Mouse (Mus musculus): ENCODE data around the gene Adora2b. TPM values are rescaled to one million over a fixed set of nuclear protein-coding genes. Genes with fewer than 3 reads are reported as not detected.
"Not testable (repeated sequence)": the region's sequence is repeated elsewhere in the genome, so short reads cannot be mapped to it uniquely, and the experiment has no call there.

Adora2b gene
- total RNA-seq, 2 experiments from 2014 or later = 0.46 to 1.2 TPM

- DNase-seq = no peak
- intact Hi-C loops (cut with DNase I) = no loop called here
These were observed 10.4 kb downstream of the Adora2b start for GRCm38 (mm10) chr11:62259214-62259613.

- DNase-seq = no peak
- intact Hi-C loops (cut with DNase I) = no loop called here
These were observed 14.8 kb downstream of the Adora2b start for GRCm38 (mm10) chr11:62263599-62263998.

GRCm38 (mm10) chr11:62264018-62264417, 15.2 kb downstream of the Adora2b start:
- intact Hi-C loops (cut with DNase I) = no loop called here
- DNase-seq = no peak

GRCm38 (mm10) chr11:62265642-62266041, 16.9 kb downstream of the Adora2b start:
- intact Hi-C loops (cut with DNase I) = no loop called here
- DNase-seq = no peak

- intact Hi-C loops (cut with DNase I) = no loop called here
- no peak for DNase-seq
These were observed 17.9 kb downstream of the Adora2b start for GRCm38 (mm10) chr11:62266466-62267214.

- DNase-seq = no peak
- intact Hi-C loops (cut with DNase I) = no loop called here
These were observed 19.6 kb downstream of the Adora2b start for GRCm38 (mm10) chr11:62268381-62268780.

- no peak for DNase-seq
- intact Hi-C loops (cut with DNase I) = no loop called here
These were observed 20.3 kb downstream of the Adora2b start for GRCm38 (mm10) chr11:62269097-62269496.

- intact Hi-C loops (cut with DNase I) = no loop called here
- DNase-seq = no peak
These were observed 22.1 kb downstream of the Adora2b start for GRCm38 (mm10) chr11:62270851-62271250.

GRCm38 (mm10) chr11:62277086-62277485, 28.3 kb downstream of the Adora2b start:
- intact Hi-C loops (cut with DNase I) = no loop called here
- no peak for DNase-seq

GRCm38 (mm10) chr11:62278027-62278426, 29.2 kb downstream of the Adora2b start:
- intact Hi-C loops (cut with DNase I) = loop anchor here (1.0 kb wide), 1 partner anchor 151 kb away; no protein-coding TSS in a partner anchor
- DNase-seq = peak; percentile 61 to 70

- intact Hi-C loops (cut with DNase I) = loop anchor here (1.0 to 2.0 kb wide), 2 partner anchors 234 to 330 kb away; no protein-coding TSS in a partner anchor
- DNase-seq = peak; percentile 95
These were observed 32.2 kb downstream of the Adora2b start, which contains the start of the genes Zswim7 and Ttc19 for GRCm38 (mm10) chr11:62280675-62281600. Gene Zswim7 (minus strand): TSS chr11:62281375. Gene Ttc19 (plus strand): TSS chr11:62281473.

- intact Hi-C loops (cut with DNase I) = loop anchor here (2.0 kb wide), 1 partner anchor 331 kb away; no protein-coding TSS in a partner anchor
- no peak for DNase-seq
These were observed 32.8 kb downstream of the Adora2b start for GRCm38 (mm10) chr11:62281601-62281997.

GRCm38 (mm10) chr11:62284020-62284419, 35.2 kb downstream of the Adora2b start:
- intact Hi-C loops (cut with DNase I); DNase-seq: not testable (repeated sequence)

GRCm38 (mm10) chr11:62285020-62285419, 36.2 kb downstream of the Adora2b start:
- DNase-seq = no peak
- intact Hi-C loops (cut with DNase I) = no loop called here

- intact Hi-C loops (cut with DNase I) = no loop called here
- DNase-seq = no peak
These were observed 38.9 kb downstream of the Adora2b start for GRCm38 (mm10) chr11:62287700-62288099.

GRCm38 (mm10) chr11:62294121-62294520, 45.3 kb downstream of the Adora2b start:
- intact Hi-C loops (cut with DNase I) = no loop called here
- no peak for DNase-seq

GRCm38 (mm10) chr11:62298883-62299282, 50.1 kb downstream of the Adora2b start:
- no peak for DNase-seq

GRCm38 (mm10) chr11:62305866-62306265, 57.1 kb downstream of the Adora2b start:
- intact Hi-C loops (cut with DNase I) = no loop called here
- DNase-seq = no peak

More at GRCm38 (mm10) chr11:62298883-62299282, 50.1 kb downstream of the Adora2b start:
- intact Hi-C loops (cut with DNase I) = no loop called here

GRCm38 (mm10) chr11:62309296-62309695, 60.5 kb downstream of the Adora2b start:
- intact Hi-C loops (cut with DNase I) = no loop called here
- no peak for DNase-seq

GRCm38 (mm10) chr11:62314984-62315383, 66.2 kb downstream of the Adora2b start:
- intact Hi-C loops (cut with DNase I) = no loop called here
- DNase-seq = no peak
